Mouse (Mus musculus) liver, embryonic 13.5 days (tissue): ENCODE results near the gene Fblim1. TPM values are rescaled to one million over a fixed set of nuclear protein-coding genes. Genes with fewer than 3 reads are reported as not detected.
A peak's percentile ranks its signal among the peaks of the same experiment; 100 is the strongest.

Experiments
- ATAC-seq: fragments of 200-750 bp; cut with Nextera tagmentation; 2 replicates; pipeline ENCODE4 v1.8.0; 2017; ENCODE audit warnings: low read depth, mild to moderate bottlenecking, moderate number of reproducible peaks, moderate library complexity
- DNase-seq: peaks from one replicate; pipeline ENCODE4 v3.0.0; 2022
- H3K27ac ChIP-seq: fragments of 300-500 bp; sonication (generic); 2 replicates; pipeline ENCODE4 v1.5.1; 2015; ENCODE audit warnings: moderate library complexity, mild to moderate bottlenecking, inconsistent platforms
- H3K27me3 ChIP-seq: fragments of 300-500 bp; sonication (generic); 2 replicates; pipeline ENCODE4 v1.6.1; 2015; ENCODE audit warnings: mild to moderate bottlenecking, inconsistent platforms
- H3K36me3 ChIP-seq: fragments of 300-500 bp; sonication (generic); 2 replicates; pipeline ENCODE4 v1.6.1; 2015; ENCODE audit warnings: mild to moderate bottlenecking, inconsistent platforms
- H3K4me1 ChIP-seq: fragments of 300-500 bp; sonication (generic); replicated peaks from 2 replicates; pipeline ENCODE4 v1.6.1; 2015; ENCODE audit warnings: inconsistent platforms
- H3K4me2 ChIP-seq: fragments of 300-500 bp; sonication (generic); 2 replicates; pipeline ENCODE4 v1.6.1; 2015; ENCODE audit warnings: inconsistent platforms, mild to moderate bottlenecking, moderate library complexity
- H3K4me3 ChIP-seq: fragments of 300-500 bp; sonication (generic); replicated peaks from 2 replicates; pipeline ENCODE4 v1.5.1; 2015; ENCODE audit warnings: mild to moderate bottlenecking, inconsistent platforms
- H3K9ac ChIP-seq: fragments of 300-500 bp; sonication (generic); 2 replicates; pipeline ENCODE4 v1.6.1; 2015; ENCODE audit warnings: mild to moderate bottlenecking, inconsistent platforms
- H3K9me3 ChIP-seq: fragments of 300-500 bp; sonication (generic); replicated peaks from 2 replicates; pipeline ENCODE4 v1.6.1; 2016; ENCODE audit warnings: inconsistent platforms
- WGBS: fragments of 180-500 bp; shearing (Covaris S2); methylation state at CpG from one replicate; pipeline ENCODE4 v1.1.7; 2015; ENCODE audit not compliant: insufficient replicate concordance; 5-methylcytosine and 5-hydroxymethylcytosine counted together
- polyA plus RNA-seq: library from polyadenylated mRNA; unstranded; fragments of >200 nt; fragmentation: Nextera tagmentation; extraction: Ambion mirVana; gene quantifications from 2 replicates; pipeline ENCODE4 v1.2.1, GENCODE M21; 2015

Fblim1 gene
- polyA plus RNA-seq, 1 experiment from 2014 or later = 1.9 TPM

DNA sequence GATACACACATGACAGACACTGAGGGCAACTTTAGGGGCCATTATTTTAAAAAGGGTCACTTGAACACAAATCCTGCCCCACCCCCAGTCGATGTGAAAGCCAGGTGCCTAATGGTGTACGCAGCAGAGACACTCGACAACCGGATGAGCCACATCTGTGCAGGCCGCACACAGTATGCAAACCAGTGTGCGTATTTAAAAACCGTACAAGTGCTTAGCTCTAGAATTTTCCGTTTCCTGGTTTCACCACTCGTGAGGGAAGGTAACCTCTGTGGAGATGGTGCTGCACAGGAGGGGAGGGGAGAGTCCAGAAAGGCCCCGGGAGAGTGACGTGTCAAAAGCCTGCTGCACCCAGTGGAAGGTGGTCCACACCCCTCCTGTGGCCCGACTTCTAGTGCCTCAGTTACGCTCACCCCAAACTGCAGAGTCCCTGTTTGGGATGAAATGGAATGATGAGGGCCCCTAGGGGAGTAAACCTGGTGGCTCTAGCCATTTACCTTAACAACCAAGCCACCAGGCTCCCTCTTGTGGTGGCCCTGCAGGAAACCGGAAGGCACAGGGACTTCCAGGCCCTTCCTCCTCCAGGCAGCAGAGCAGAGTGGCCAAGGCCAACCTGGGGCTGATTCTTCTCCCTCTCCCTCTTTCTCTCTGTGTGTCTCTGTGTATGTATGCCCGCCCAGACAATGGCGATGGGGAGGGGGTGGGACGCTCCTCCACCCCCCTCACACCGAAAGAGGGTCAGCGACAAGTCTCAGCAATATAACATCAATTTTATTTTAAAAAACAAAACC lies 19.3 kb upstream of the Fblim1 start:
- Histone ChIP-seq H3K27me3 (no peaks in the 10 kb centered on the region), H3K36me3 (peaks cover 37% of the 10 kb centered on the region), H3K4me1 (peaks cover 14% of the 10 kb centered on the region), H3K9me3 (no peaks in the 10 kb centered on the region), H3K9ac (no peak overlapping the region), H3K27ac (no peak overlapping the region), H3K4me3 (no peak overlapping the region), H3K4me2 (no peak overlapping the region)
- WGBS = 62% methylated on average over 19 of the region's 19 CpGs
- no peak for ATAC-seq
- no peak for DNase-seq

DNA sequence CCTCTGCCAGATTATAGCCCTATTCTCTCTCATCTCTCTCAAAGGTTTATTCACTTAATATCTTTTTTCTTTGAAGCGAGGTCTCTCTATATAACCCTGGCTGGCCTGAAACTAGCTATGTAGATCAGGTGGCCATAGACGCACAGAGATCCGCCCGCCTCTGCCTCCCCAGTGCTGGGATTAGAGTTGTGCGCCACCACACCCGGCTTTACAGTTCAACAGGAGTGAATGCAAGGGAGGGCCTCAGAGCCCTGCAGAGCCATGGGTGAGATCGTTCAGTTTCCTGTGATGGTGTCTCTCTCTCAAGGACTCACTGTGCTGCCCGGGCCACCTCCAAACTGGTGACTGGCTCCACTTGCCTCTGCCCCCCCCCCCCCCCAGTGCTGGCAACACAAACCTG lies 18.2 kb upstream of the Fblim1 start:
- peak overlapping the region; percentile 59 for H3K27ac ChIP-seq
- no peak overlapping the region for H3K4me3 ChIP-seq
- no peak overlapping the region for H3K9ac ChIP-seq
- H3K4me2 ChIP-seq = no peak overlapping the region
- H3K4me1 ChIP-seq = peaks cover 14% of the 10 kb centered on the region
- H3K9me3 ChIP-seq = no peaks in the 10 kb centered on the region
- H3K36me3 ChIP-seq = peaks cover 28% of the 10 kb centered on the region
- no peaks in the 10 kb centered on the region for H3K27me3 ChIP-seq
- WGBS = 69% methylated on average over 8 of the region's 8 CpGs
- DNase-seq (no peak), ATAC-seq (no peak)

DNA sequence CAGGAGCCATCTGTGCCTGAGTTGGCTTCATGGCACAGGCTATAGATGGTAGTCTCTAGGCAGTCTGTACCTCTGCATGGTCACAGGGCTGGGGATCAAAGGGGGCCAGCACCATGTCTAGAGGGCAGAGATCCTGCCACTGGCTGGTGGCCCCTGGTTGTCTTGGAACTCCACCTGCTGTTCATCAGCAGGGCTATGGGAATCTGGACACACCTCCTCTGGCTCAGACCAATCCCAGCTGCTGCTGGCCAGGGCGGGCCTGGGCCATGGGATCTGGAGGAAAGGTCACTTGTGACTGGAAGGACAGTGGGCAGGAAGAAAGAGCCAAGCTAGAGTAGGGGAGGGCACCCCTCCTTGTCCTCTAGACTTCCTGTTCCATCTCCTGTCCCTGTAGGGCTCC lies 17.8 kb upstream of the Fblim1 start, which contains the start of gene Slc25a34:
Gene Slc25a34 (minus strand): TSS at position 156 of the 400 bp plus-strand sequence.
- Histone ChIP-seq H3K36me3 (peaks cover 23% of the 10 kb centered on the region), H3K27me3 (no peaks in the 10 kb centered on the region), H3K4me2 (no peak within 1 kb of the TSS), H3K27ac (peak within 1 kb of the TSS; percentile 59), H3K9me3 (no peaks in the 10 kb centered on the region), H3K9ac (no peak within 1 kb of the TSS), H3K4me1 (peaks cover 18% of the 10 kb centered on the region), H3K4me3 (no peak within 1 kb of the TSS)
- 90% methylated on average over 1 of the region's 1 CpGs for WGBS
- no peak for DNase-seq
- ATAC-seq = peak; percentile 68

DNA sequence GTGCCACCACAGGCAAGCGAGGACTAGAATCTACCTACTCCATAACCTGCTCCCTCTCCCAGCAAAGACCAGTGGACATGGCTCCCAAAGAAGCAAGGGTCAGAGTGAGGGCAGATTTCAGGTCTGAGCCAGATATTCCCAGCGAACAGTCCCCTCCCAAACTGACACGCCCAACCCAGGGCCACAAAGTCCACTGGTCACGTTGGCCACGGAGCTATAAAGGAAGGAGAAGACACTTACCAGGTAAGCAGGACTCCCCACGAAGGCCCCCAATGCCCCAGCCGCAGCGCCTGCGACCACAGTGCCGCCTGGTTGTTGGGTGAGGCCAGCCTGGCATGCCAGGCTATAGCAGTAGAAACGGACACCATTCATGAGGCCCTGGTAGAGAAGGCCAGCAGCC lies 17.1 kb upstream of the Fblim1 start:
- DNase-seq = no peak

DNA sequence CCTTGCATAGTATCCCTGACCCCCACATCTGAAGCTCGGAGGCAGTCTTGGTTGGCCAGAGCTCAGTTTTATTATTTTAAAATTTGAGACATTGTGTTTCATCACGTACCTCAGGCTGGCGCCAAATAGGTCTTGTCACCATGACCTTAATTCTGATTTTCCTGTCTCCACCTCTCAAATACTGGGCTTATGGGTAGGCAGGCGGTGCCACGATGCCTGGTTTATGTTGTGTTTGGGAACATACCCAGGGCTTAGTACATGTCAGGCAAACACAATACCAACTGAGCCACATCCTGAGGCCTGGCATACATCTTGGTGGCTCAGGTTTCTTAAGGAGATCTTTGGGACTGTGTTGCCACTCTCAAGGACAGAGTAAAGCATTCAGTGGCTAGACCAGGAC lies 16.7 kb upstream of the Fblim1 start:
- peaks cover 12% of the 10 kb centered on the region for H3K36me3 ChIP-seq
- no peaks in the 10 kb centered on the region for H3K9me3 ChIP-seq
- DNase-seq (no peak), ATAC-seq (no peak)
- H3K4me3 ChIP-seq = no peak overlapping the region
- no peaks in the 10 kb centered on the region for H3K27me3 ChIP-seq
- WGBS = 77% methylated on average over 5 of the region's 5 CpGs
- no peak overlapping the region for H3K9ac ChIP-seq
- H3K4me2 ChIP-seq = no peak overlapping the region
- peaks cover 26% of the 10 kb centered on the region for H3K4me1 ChIP-seq
- no peak overlapping the region for H3K27ac ChIP-seq

More for the DNA sequence above, 17.1 kb upstream of the Fblim1 start:
- Histone ChIP-seq H3K27me3 (no peaks in the 10 kb centered on the region), H3K4me2 (no peak overlapping the region), H3K4me3 (no peak overlapping the region), H3K36me3 (peaks cover 17% of the 10 kb centered on the region), H3K4me1 (peaks cover 21% of the 10 kb centered on the region), H3K9ac (no peak overlapping the region), H3K9me3 (no peaks in the 10 kb centered on the region), H3K27ac (no peak overlapping the region)
- ATAC-seq = no peak
- WGBS = 71% methylated on average over 11 of the region's 11 CpGs

DNA sequence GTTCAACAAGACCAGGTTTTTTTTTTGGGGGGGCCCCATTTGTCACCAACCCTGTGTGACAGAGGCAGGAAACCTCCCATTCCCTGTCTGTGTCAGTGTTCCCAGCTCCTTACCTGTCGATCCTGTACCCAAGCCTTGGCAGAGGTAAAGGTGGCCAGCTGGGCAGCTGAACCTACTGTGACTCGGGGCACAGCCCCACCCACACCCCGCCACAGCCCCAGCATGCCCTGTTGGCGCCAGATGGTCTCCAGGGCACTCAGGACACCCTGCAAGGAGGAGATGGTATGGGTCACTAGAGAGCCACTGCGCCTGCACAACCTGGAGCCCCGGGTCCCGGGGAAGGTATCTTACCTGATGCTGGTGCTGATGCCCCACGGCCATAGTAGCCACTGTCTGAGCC lies 16.2 kb upstream of the Fblim1 start:
- Histone ChIP-seq H3K4me3 (no peak overlapping the region), H3K4me1 (peaks cover 30% of the 10 kb centered on the region), H3K36me3 (peaks cover 8% of the 10 kb centered on the region; the same call in 1 of the 2 replicates), H3K4me2 (no peak overlapping the region), H3K9ac (no peak overlapping the region), H3K9me3 (no peaks in the 10 kb centered on the region), H3K27me3 (no peaks in the 10 kb centered on the region), H3K27ac (no peak overlapping the region)
- no peak for ATAC-seq
- 68% methylated on average over 8 of the region's 8 CpGs for WGBS
- DNase-seq = no peak

DNA sequence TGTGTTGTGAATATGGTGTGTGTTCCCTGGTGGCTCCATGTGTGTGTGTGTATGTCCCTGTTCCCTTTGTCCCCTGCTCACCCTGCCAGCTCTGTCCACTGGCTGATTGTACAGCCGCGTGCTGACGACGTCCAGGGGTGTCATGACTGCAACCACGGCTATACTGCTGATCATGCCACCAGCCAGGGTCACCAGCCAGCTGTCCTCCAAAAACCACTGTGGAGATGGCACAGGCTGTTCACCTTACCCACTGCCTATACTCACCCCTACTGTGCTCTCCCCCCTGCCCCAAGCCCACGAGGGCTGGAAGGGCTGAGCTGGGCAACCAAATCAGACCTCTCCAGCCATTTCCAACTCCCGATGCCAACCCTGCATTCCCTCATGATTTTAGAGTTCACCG lies 15.4 kb upstream of the Fblim1 start:
- Histone ChIP-seq H3K27ac (no peak overlapping the region), H3K36me3 (peaks cover 5% of the 10 kb centered on the region; the same call in 1 of the 2 replicates), H3K4me3 (no peak overlapping the region), H3K9me3 (no peaks in the 10 kb centered on the region), H3K4me2 (no peak overlapping the region), H3K9ac (no peak overlapping the region), H3K4me1 (peaks cover 30% of the 10 kb centered on the region), H3K27me3 (peaks cover 2% of the 10 kb centered on the region; the same call in 1 of the 2 replicates)
- 68% methylated on average over 8 of the region's 8 CpGs for WGBS
- DNase-seq (no peak), ATAC-seq (no peak)

DNA sequence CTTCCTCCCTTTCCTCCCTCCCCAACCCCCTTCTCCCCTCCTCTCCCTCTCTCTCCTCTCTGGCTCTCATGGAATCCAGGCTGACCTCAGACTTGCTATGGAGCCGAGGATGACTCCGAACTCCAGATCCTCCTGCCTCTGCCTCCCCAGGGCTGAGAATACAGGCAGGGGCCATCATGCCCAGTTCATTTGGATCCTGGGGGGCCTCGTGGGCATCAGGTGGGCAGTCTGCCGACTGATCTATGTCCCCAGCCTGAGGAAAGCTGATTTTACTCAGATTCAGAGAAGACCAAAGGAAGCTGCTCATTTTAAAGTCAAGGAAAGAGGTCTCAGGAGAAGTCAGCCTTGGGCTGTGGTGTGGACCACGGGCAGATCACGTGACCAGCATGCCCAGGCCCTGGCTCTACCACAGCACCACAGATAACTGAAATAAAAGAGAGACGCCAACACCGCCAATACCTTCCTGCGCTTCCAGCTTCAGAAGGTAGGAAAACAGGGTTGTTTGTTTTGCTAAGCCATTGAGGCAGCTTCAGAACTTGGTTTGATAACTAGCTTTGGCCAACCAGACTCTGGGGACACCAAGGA lies 13.5 kb upstream of the Fblim1 start:
- H3K4me2 ChIP-seq = no peak overlapping the region
- no peak overlapping the region for H3K4me3 ChIP-seq
- 66% methylated on average over 9 of the region's 9 CpGs for WGBS
- H3K36me3 ChIP-seq = no peaks in the 10 kb centered on the region
- DNase-seq = no peak
- no peak overlapping the region for H3K27ac ChIP-seq
- H3K4me1 ChIP-seq = peaks cover 25% of the 10 kb centered on the region
- H3K9me3 ChIP-seq = no peaks in the 10 kb centered on the region
- no peak for ATAC-seq
- H3K27me3 ChIP-seq = peaks cover 7% of the 10 kb centered on the region; the same call in 1 of the 2 replicates
- H3K9ac ChIP-seq = no peak overlapping the region

DNA sequence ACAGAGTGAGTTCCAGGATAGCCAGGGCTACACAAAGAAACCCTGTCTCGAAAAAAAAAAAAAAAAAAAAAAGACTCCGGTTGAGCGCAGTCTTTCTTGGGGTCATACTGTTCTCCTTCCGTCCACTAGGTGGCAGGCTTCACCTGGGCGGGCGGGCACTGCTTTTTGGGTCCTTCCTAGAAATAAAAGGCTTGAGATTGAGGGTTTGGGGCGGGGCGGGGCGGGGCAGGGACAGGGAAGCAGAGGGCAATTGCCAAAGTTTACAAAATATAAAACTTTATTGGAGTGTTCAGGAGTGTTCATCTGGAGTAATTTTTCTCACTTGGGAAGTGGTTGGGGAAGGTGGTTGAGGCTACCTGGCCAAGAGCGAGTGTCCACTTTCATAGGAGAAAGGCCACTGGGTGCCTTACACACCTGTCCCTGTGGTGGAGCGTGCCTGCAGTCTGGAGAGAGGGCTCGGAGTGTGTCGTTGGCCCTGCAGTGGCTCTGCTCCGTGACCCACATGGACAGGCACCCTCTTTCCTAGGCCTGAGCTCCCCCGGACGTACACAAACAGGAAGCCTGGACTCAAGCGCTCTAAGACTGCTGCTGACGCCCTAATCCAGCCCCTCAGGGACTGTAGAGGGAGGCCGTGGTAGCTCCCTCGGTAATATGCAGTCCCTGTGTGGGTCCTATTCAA lies 12.8 kb upstream of the Fblim1 start, which contains the start of gene Tmem82:
Gene Tmem82 (minus strand): TSS at position 69 of the 679 bp plus-strand sequence.
- peak; percentile 39 for DNase-seq
- WGBS = 18% methylated on average over 20 of the region's 20 CpGs
- Histone ChIP-seq H3K9ac (peak within 1 kb of the TSS; percentile 51), H3K27ac (no peak within 1 kb of the TSS), H3K4me2 (peak within 1 kb of the TSS; percentile 70), H3K4me3 (peak within 1 kb of the TSS; percentile 55), H3K4me1 (peaks cover 19% of the 10 kb centered on the region), H3K27me3 (peaks cover 7% of the 10 kb centered on the region; the same call in 1 of the 2 replicates), H3K9me3 (no peaks in the 10 kb centered on the region), H3K36me3 (no peaks in the 10 kb centered on the region)
- 0 out of 2 replicates have a peak, but pooled peaks have one; percentile 20 for ATAC-seq

DNA sequence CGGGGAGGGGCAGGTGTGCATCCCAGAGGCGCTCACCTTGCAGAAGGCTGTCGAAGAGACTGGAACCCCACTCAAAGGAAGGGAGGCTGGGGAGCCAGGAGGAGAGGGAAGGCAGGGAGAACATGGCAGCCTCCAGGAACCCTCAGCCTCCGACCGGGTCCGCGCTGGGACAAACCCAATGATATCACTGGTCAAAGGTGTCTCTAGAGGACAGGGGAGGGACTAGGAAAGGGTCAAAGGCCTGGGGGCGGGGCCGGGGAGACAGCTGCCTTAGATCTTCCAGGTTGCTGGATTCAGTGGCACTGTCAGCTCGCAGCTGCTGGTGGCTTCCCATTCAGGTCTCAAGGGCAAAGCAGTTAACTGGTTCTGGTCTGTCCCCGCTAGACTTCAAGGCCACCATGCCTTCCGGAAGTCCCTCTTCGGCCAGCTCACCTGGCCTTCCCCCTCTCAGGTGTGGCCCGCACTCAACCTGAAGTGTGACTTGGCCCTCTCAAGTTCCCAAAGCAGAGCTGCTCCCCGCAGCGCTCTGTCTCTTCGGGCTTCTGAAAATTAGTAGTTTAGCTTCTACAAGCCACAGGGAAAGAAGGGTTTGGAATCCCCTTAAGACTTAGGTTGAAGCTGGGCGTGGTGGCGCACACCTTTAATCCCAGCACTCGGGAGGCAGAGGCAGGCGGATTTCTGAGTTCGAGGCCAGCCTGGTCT lies 12.1 kb upstream of the Fblim1 start:
- no peaks in the 10 kb centered on the region for H3K36me3 ChIP-seq
- no peak overlapping the region for H3K27ac ChIP-seq
- ATAC-seq = peak; percentile 38

More for the DNA sequence above, 12.1 kb upstream of the Fblim1 start:
- peak overlapping the region; percentile 55 for H3K4me3 ChIP-seq
- H3K9me3 ChIP-seq = no peaks in the 10 kb centered on the region
- peak overlapping the region; percentile 51 for H3K9ac ChIP-seq
- 10% methylated on average over 22 of the region's 22 CpGs for WGBS
- H3K27me3 ChIP-seq = peaks cover 7% of the 10 kb centered on the region; the same call in 1 of the 2 replicates
- peaks cover 16% of the 10 kb centered on the region for H3K4me1 ChIP-seq
- peak overlapping the region; percentile 70 for H3K4me2 ChIP-seq
- DNase-seq = no peak
